Mouse (Mus musculus): Measurements from ENCODE around the gene Rngtt. TPM values are rescaled to one million over a fixed set of nuclear protein-coding genes. Genes with fewer than 3 reads are reported as not detected.
"Not testable (repeated sequence)": the region's sequence is repeated elsewhere in the genome, so short reads cannot be mapped to it uniquely, and the experiment has no call there.

Rngtt gene
- polyA plus RNA-seq, 1 experiment from 2014 or later, result 24.6 TPM

- ATAC-seq (replicated peaks; ENCODE audit: insufficient number of reproducible peaks, low FRiP score, low TSS enrichment); H3K36me3 ChIP-seq (ENCODE audit: control insufficient read depth, insufficient read depth, low read length); H3K27ac ChIP-seq (ENCODE audit: low read depth, low read length); H3K4me3 ChIP-seq (ENCODE audit: low read depth, low read length); H3K9me3 ChIP-seq (replicated peaks; ENCODE audit: control insufficient read depth, low read length); H3K4me2 ChIP-seq; H3K27me3 ChIP-seq (ENCODE audit: control insufficient read depth, insufficient read depth, low read length); H3K4me1 ChIP-seq (ENCODE audit: control insufficient read depth, insufficient read depth, low read length); H3K9ac ChIP-seq (ENCODE audit: low read depth, low read length): not testable (repeated sequence)
- 85% methylated on average over 6 of the region's 6 CpGs for WGBS (ENCODE audit: insufficient replicate concordance)
These were observed 9.0 kb upstream of the Rngtt start for GRCm38 (mm10) chr4:33300891-33301665.

- H3K4me2 ChIP-seq, result no peak overlapping the region
These were observed 7.1 kb upstream of the Rngtt start for GRCm38 (mm10) chr4:33303057-33303456.

GRCm38 (mm10) chr4:33307146-33307545 lies 3.0 kb upstream of the Rngtt start:
- Histone ChIP-seq H3K36me3 (ENCODE audit: control insufficient read depth, insufficient read depth, low read length) (no peaks in the 10 kb centered on the region), H3K9ac (ENCODE audit: low read depth, low read length) (no peak overlapping the region), H3K27ac (ENCODE audit: low read depth, low read length) (no peak overlapping the region), H3K4me2 (no peak overlapping the region), H3K4me1 (ENCODE audit: control insufficient read depth, insufficient read depth, low read length) (peaks cover 3% of the 10 kb centered on the region; the same call in 1 of the 2 replicates), H3K9me3 (replicated peaks; ENCODE audit: control insufficient read depth, low read length) (no peaks in the 10 kb centered on the region; the same call in 1 of the 2 replicates), H3K4me3 (ENCODE audit: low read depth, low read length) (no peak overlapping the region), H3K27me3 (ENCODE audit: control insufficient read depth, insufficient read depth, low read length) (no peaks in the 10 kb centered on the region)
- WGBS (ENCODE audit: insufficient replicate concordance), result 66% methylated on average over 4 of the region's 4 CpGs
- ATAC-seq (replicated peaks; ENCODE audit: insufficient number of reproducible peaks, low FRiP score, low TSS enrichment), result no peak

More at GRCm38 (mm10) chr4:33303057-33303456, 7.1 kb upstream of the Rngtt start:
- no peaks in the 10 kb centered on the region for H3K4me1 ChIP-seq (ENCODE audit: control insufficient read depth, insufficient read depth, low read length)
- H3K4me3 ChIP-seq (ENCODE audit: low read depth, low read length), result no peak overlapping the region
- H3K9me3 ChIP-seq (replicated peaks; ENCODE audit: control insufficient read depth, low read length), result no peaks in the 10 kb centered on the region; the same call in 1 of the 2 replicates
- H3K27ac ChIP-seq (ENCODE audit: low read depth, low read length), result no peak overlapping the region
- 92% methylated on average over 1 of the region's 1 CpGs for WGBS (ENCODE audit: insufficient replicate concordance)
- no peak overlapping the region for H3K9ac ChIP-seq (ENCODE audit: low read depth, low read length)
- no peaks in the 10 kb centered on the region for H3K36me3 ChIP-seq (ENCODE audit: control insufficient read depth, insufficient read depth, low read length)
- no peaks in the 10 kb centered on the region for H3K27me3 ChIP-seq (ENCODE audit: control insufficient read depth, insufficient read depth, low read length)
- ATAC-seq (replicated peaks; ENCODE audit: insufficient number of reproducible peaks, low FRiP score, low TSS enrichment), result no peak

GRCm38 (mm10) chr4:33310840-33311437 lies 828 bp downstream of the Rngtt start:
- Histone ChIP-seq H3K4me1 (ENCODE audit: control insufficient read depth, insufficient read depth, low read length) (peaks cover 3% of the 10 kb centered on the region; the same call in 1 of the 2 replicates), H3K27ac (ENCODE audit: low read depth, low read length) (no peak overlapping the region), H3K36me3 (ENCODE audit: control insufficient read depth, insufficient read depth, low read length) (no peaks in the 10 kb centered on the region), H3K27me3 (ENCODE audit: control insufficient read depth, insufficient read depth, low read length) (no peaks in the 10 kb centered on the region), H3K4me3 (ENCODE audit: low read depth, low read length) (peak overlapping the region; percentile 97), H3K9ac (ENCODE audit: low read depth, low read length) (peak overlapping the region; percentile 86), H3K9me3 (replicated peaks; ENCODE audit: control insufficient read depth, low read length) (no peaks in the 10 kb centered on the region), H3K4me2 (peak overlapping the region; percentile 87)
- 16% methylated on average over 12 of the region's 12 CpGs for WGBS (ENCODE audit: insufficient replicate concordance)
- no peak for ATAC-seq (replicated peaks; ENCODE audit: insufficient number of reproducible peaks, low FRiP score, low TSS enrichment)

- not testable (repeated sequence) for H3K27me3 ChIP-seq (ENCODE audit: control insufficient read depth, insufficient read depth, low read length); H3K9me3 ChIP-seq (replicated peaks; ENCODE audit: control insufficient read depth, low read length); H3K36me3 ChIP-seq (ENCODE audit: control insufficient read depth, insufficient read depth, low read length); H3K9ac ChIP-seq (ENCODE audit: low read depth, low read length); H3K4me3 ChIP-seq (ENCODE audit: low read depth, low read length); H3K4me2 ChIP-seq; H3K4me1 ChIP-seq (ENCODE audit: control insufficient read depth, insufficient read depth, low read length); ATAC-seq (replicated peaks; ENCODE audit: insufficient number of reproducible peaks, low FRiP score, low TSS enrichment); H3K27ac ChIP-seq (ENCODE audit: low read depth, low read length)
- 89% methylated on average over 6 of the region's 8 CpGs for WGBS (ENCODE audit: insufficient replicate concordance)
These were observed 4.0 kb downstream of the Rngtt start for GRCm38 (mm10) chr4:33314150-33314549.

- Histone ChIP-seq H3K27ac (ENCODE audit: low read depth, low read length) (no peak overlapping the region), H3K4me2 (no peak overlapping the region), H3K9ac (ENCODE audit: low read depth, low read length) (no peak overlapping the region), H3K36me3 (ENCODE audit: control insufficient read depth, insufficient read depth, low read length) (no peaks in the 10 kb centered on the region), H3K27me3 (ENCODE audit: control insufficient read depth, insufficient read depth, low read length) (no peaks in the 10 kb centered on the region), H3K4me1 (ENCODE audit: control insufficient read depth, insufficient read depth, low read length) (peaks cover 3% of the 10 kb centered on the region; the same call in 1 of the 2 replicates), H3K4me3 (ENCODE audit: low read depth, low read length) (no peak overlapping the region), H3K9me3 (replicated peaks; ENCODE audit: control insufficient read depth, low read length) (no peaks in the 10 kb centered on the region)
- 84% methylated on average over 5 of the region's 5 CpGs for WGBS (ENCODE audit: insufficient replicate concordance)
- ATAC-seq (replicated peaks; ENCODE audit: insufficient number of reproducible peaks, low FRiP score, low TSS enrichment), result no peak
These were observed 5.7 kb downstream of the Rngtt start for GRCm38 (mm10) chr4:33315840-33316239.

- 90% methylated on average over 4 of the region's 4 CpGs for WGBS (ENCODE audit: insufficient replicate concordance)
- Histone ChIP-seq H3K4me2 (no peak overlapping the region), H3K4me1 (ENCODE audit: control insufficient read depth, insufficient read depth, low read length) (no peaks in the 10 kb centered on the region), H3K9me3 (replicated peaks; ENCODE audit: control insufficient read depth, low read length) (no peaks in the 10 kb centered on the region), H3K36me3 (ENCODE audit: control insufficient read depth, insufficient read depth, low read length) (peaks cover 12% of the 10 kb centered on the region; the same call in 1 of the 2 replicates), H3K27me3 (ENCODE audit: control insufficient read depth, insufficient read depth, low read length) (no peaks in the 10 kb centered on the region), H3K9ac (ENCODE audit: low read depth, low read length) (no peak overlapping the region), H3K27ac (ENCODE audit: low read depth, low read length) (no peak overlapping the region), H3K4me3 (ENCODE audit: low read depth, low read length) (no peak overlapping the region)
- no peak for ATAC-seq (replicated peaks; ENCODE audit: insufficient number of reproducible peaks, low FRiP score, low TSS enrichment)
These were observed 21.0 kb downstream of the Rngtt start for GRCm38 (mm10) chr4:33331147-33331546.

- H3K27me3 ChIP-seq (ENCODE audit: control insufficient read depth, insufficient read depth, low read length), result no peaks in the 10 kb centered on the region
- no peaks in the 10 kb centered on the region for H3K4me1 ChIP-seq (ENCODE audit: control insufficient read depth, insufficient read depth, low read length)
- H3K36me3 ChIP-seq (ENCODE audit: control insufficient read depth, insufficient read depth, low read length), result peaks cover 12% of the 10 kb centered on the region; the same call in 1 of the 2 replicates
- H3K4me3 ChIP-seq (ENCODE audit: low read depth, low read length), result no peak overlapping the region
- no peak for ATAC-seq (replicated peaks; ENCODE audit: insufficient number of reproducible peaks, low FRiP score, low TSS enrichment)
- WGBS (ENCODE audit: insufficient replicate concordance), result 97% methylated on average over 1 of the region's 1 CpGs
- no peak overlapping the region for H3K4me2 ChIP-seq
- no peak overlapping the region for H3K27ac ChIP-seq (ENCODE audit: low read depth, low read length)
- no peak overlapping the region for H3K9ac ChIP-seq (ENCODE audit: low read depth, low read length)
- H3K9me3 ChIP-seq (replicated peaks; ENCODE audit: control insufficient read depth, low read length), result no peaks in the 10 kb centered on the region
These were observed 22.9 kb downstream of the Rngtt start for GRCm38 (mm10) chr4:33332956-33333455.

Data from heart, embryonic 11.5 days (tissue).